Mouse (Mus musculus): ENCODE data around the gene Gm2115.

The Gm2115 gene

DNA sequence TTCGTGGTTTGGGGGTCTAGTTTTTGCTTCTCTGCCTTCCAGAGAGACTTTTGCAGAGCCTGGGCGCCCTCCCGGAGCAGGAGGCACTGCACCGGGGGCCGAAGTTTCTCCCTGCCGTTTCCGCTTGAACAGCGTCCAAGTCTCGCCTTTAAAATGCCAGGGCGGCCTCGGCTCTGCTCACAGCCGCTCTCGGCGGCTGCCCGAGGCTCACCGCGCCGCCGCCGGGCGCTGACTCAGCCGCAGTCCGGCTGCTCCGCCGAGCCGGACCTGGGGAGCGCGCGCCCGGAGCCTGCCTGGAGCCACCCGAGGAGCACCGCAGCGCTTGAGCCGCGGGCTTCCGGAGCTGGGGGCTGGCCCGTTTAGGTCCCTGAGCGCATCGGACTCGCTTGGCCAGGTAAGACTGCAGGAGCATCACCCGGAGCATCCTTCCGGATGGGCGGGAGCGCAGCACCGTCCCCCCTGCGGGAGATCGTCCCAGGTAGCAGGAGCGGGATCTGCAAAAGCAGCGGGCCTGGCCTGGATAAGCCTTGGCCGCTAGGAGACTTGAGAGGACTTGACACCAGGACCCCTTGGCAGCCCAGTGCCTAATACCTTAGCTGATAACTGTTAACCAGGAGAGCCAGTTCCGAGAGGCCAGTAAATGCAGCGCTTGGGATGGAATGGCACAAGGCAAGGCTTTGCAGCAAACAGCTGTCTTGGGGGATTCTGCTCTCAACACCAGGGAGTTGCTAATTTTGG is at the start of gene Gm2115:
Gene Gm2115, plus strand, starts transcription at position 159 of the 738 bp plus-strand sequence.
- peak; percentile 7 for DNase-seq (ENCODE audit: low spot score)

- DNase-seq (ENCODE audit: low spot score): no peak
Measured at GRCm38 (mm10) chr7:84483447-84484407, 45.0 kb upstream of the Gm2115 start.

DNA sequence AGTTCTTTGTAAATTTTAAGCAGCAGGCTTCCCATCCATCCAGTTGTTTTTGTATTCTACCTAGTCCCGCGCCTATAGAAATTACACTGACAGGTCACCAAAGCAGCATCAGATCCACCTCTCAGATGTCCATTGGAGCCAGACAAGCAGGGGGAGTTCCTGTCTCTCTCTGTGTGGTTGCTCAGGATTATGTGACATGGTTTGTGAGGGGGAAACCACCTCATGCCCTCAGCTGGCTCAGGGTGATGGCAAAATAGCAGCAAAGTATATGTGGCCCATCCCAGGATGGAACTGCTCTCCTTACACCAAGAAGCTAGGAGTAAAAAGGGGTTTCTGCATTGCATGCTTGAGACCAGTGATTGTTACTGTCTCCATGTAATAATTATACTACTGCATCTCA is 42.3 kb upstream of the Gm2115 start:
- no peak for DNase-seq (ENCODE audit: low spot score)

- no peak for DNase-seq (ENCODE audit: low spot score)
Measured at GRCm38 (mm10) chr7:84503163-84503562, 25.6 kb upstream of the Gm2115 start.

DNA sequence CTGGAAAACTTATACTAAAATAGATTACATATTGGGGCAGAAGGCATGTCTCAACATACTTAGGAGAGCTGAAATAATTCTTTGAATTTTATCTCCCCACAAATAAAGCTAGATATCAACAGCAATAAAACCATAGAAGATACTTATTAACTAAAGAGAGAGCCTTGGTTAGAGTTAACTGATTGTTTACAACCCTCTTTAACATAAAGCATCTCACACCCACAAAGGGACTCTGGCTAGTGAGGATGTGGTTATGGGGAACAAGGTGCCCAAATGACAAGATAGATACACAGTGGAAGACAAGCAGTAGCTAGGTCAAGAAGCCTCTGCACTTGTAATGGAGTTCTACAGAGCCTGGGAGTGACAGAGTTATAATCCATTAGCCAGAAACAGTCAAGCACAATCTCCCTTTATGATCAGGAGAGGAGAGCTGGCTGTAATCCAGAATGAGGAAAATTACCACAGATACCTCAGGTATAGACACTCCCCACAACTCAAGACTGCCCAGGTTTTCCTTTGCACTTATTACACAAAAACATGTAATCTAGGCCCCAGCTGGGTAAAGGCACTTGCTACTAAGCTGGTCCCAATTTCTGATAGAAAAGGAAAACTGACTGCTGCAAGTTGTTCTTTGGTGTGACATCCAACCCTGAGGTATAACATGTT is 10.1 kb upstream of the Gm2115 start:
- no peak for DNase-seq (ENCODE audit: low spot score)

- no peak for DNase-seq (ENCODE audit: low spot score)
Measured at GRCm38 (mm10) chr7:84521329-84521728, 7.4 kb upstream of the Gm2115 start.

DNA sequence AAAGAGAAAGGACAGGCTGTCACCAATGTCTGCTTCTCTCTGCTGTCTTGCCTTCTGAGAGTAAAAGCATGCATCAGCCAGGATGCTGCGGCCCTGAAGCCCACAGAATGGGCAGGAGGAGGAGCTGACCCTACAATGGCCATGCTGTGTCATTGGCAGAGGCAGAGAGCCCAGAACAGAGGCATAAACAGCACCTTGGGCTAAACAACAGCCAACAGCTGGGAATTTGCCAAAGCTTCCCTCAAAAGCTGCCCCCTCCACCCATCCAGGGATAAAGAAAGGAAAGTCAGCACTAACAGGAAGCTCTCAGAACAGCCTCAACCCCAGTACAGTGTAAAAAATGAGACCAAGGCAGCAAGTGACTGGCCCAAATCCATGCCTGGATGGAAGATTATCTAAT is 6.3 kb upstream of the Gm2115 start:
- no peak for DNase-seq (ENCODE audit: low spot score)

DNA sequence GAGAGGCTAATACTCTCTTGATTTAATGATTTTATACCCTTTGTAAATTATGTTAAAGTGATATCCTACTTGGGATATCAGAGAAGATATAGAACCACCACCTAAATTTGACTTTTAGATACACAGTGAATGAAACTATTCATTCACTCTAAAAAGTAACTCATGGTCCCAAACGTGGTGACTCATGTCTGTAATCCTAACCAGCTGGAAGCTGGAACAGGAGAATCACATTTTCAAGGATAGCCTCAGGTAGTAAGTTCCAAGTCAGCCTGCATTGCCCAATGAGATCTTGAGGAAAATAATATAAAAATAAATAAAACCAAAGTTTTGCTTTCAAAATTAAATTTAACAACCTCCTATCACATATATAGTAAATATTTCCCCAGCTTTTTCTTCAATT is 2.6 kb upstream of the Gm2115 start:
- no peak for DNase-seq (ENCODE audit: low spot score)

GRCm38 (mm10) chr7:84532795-84533194 is 4.0 kb downstream of the Gm2115 start:
- no peak for DNase-seq (ENCODE audit: low spot score)

GRCm38 (mm10) chr7:84534632-84535031 is 5.9 kb downstream of the Gm2115 start:
- no peak for DNase-seq (ENCODE audit: low spot score)

DNA sequence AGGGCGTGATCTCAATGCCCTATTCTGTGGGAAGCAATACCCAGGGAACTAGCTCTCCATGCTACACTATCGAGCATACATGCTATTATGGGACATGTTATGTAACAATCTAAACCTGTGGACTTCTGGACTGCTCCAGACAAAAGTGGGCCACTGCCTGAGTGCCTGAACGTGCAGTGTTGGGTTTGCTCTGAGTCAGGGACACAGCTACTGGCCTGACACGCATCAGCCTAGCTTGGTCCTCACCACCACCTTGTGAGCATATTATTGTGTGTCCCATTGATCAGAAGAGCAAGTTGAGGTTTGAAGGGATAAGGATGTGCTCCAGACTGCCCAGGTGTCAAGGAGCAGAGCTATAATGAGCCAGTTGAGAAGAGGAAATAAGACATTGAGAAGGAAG is 16.2 kb downstream of the Gm2115 start:
- DNase-seq (ENCODE audit: low spot score): no peak

- no peak for DNase-seq (ENCODE audit: low spot score)
Measured at GRCm38 (mm10) chr7:84546667-84547066, 17.9 kb downstream of the Gm2115 start.

- no peak for DNase-seq (ENCODE audit: low spot score)
Measured at GRCm38 (mm10) chr7:84551472-84551871, 22.7 kb downstream of the Gm2115 start.

- DNase-seq (ENCODE audit: low spot score): no peak
Measured at GRCm38 (mm10) chr7:84555294-84555693, 26.5 kb downstream of the Gm2115 start.

DNA sequence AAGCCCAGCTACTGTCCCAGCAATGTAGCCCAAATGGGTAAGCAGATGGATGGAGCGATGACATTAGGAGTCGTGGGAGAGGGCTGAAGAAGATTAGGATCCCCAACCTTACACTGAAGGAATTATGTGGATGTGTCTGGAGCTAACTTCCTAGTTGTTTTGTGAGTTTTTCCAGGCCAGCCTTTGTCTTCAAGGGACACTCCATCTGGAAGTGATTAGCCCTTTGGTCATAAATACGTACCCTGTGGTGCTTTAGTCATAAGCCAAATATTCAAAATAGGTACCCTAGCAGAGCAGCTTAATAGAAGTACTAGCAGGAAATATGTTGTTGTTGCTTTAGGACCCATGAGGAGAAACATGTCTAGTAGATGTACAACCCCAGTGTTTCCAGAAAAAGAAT is 28.6 kb downstream of the Gm2115 start:
- no peak for DNase-seq (ENCODE audit: low spot score)

GRCm38 (mm10) chr7:84560500-84560899 is 31.7 kb downstream of the Gm2115 start:
- no peak for DNase-seq (ENCODE audit: low spot score)

- no peak for DNase-seq (ENCODE audit: low spot score)
Measured at GRCm38 (mm10) chr7:84564236-84564635, 35.5 kb downstream of the Gm2115 start.

DNA sequence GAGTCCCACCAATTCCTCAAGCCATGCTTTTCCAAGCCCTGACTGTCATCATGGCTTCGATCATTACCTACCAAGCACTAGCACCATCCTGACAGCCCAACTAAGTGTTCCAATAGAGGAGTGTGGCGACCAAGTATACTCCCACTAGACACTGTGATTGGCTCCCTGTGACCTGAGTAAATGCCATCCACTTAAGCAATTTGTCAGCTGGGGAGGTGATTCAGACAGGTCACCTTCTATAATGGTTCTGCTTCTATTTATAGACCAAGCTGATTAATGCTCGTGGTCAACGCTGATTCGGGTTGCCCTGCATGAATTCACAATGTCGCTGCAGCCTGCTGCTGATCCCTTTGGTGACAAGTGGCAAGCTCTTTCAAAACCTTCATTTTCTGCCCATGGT is 37.4 kb downstream of the Gm2115 start:
- no peak for DNase-seq (ENCODE audit: low spot score)

DNA sequence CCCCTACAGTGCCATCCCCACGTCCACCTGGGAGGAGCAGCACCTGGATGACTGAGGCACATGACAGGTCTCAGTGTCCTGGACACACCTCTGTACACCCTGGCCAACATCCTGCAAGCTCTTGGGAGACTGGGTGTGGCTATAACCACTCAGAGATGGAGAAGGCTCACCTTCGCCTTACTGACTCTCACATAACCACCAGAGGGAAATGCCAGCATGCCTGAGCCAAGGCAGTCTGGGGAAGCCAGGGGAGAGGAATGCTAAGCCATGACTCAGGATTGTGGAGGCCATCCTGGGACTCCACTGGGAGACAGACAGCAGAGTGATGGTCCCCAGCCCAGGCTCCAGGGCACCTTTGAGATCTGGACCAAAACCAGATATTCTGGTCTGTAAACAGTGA is 48.3 kb downstream of the Gm2115 start:
- DNase-seq (ENCODE audit: low spot score): no peak

- no peak for DNase-seq (ENCODE audit: low spot score)
Measured at GRCm38 (mm10) chr7:84578841-84579240, 50.1 kb downstream of the Gm2115 start.

DNA sequence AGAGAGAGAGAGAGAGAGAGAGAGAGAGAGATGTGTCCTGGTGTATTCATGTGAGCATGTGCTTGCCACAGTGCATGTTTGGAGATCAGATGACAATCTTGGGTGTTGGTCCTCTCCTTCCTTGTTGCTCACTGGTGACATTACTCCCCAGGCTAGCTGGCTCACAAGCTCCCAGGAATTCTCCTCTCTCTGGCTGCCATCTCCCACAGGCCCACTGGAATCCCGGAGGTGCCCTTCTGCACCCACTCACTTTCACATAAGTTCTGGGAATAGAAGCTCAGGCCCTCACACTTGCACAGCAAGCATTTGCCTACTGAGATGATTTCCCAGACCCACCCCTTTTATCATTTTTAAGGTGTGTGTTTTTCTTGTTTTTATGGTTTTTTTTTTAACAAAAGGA is 51.0 kb downstream of the Gm2115 start:
- DNase-seq (ENCODE audit: low spot score): no peak

DNA sequence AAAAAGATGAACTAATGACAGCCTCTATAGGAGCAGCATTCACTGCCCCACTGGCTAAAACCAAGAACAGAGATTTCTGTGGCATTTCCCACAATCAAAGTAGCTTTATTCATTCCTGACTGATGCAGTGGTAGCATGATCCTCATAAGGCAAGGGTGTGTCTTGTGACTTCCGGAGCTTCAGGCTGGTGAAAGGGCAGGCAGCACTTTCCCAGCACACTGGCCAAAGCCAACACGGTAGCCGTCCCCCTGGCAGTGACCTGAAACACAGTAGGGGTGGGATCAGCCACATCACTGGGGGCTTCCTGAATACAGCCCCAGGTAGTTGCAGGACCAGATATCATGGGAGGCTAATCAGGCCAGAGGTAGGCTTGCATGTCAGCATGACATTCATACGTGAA is 56.3 kb downstream of the Gm2115 start:
- no peak for DNase-seq (ENCODE audit: low spot score)

Data from yolk sac, embryonic 10.5 days (tissue).